Mouse (Mus musculus) gastrocnemius, adult 18-20 months (tissue): Measurements from ENCODE around the gene Cadm2. TPM values are rescaled to one million over a fixed set of nuclear protein-coding genes. Genes with fewer than 3 reads are reported as not detected.

Experiments
- DNase-seq: peaks from one replicate; pipeline ENCODE4 v3.0.0; 2021; ENCODE audit warnings: low spot score
- long read RNA-seq, 2 experiments: library from polyadenylated mRNA; stranded (forward); transcript quantifications; one replicate each; pipeline ENCODE4 v2.0.0; 2021
- total RNA-seq, 2 experiments: library from RNA; stranded (reverse); gene quantifications; 2 replicates each; pipeline ENCODE4 v1.2.3; 2021

The Cadm2 gene
- total RNA-seq = under 1 TPM; 0.66 to 0.96 TPM
- long read RNA-seq, experiment 1 = 0 reads
- long read RNA-seq, experiment 2 = 0 reads

DNA sequence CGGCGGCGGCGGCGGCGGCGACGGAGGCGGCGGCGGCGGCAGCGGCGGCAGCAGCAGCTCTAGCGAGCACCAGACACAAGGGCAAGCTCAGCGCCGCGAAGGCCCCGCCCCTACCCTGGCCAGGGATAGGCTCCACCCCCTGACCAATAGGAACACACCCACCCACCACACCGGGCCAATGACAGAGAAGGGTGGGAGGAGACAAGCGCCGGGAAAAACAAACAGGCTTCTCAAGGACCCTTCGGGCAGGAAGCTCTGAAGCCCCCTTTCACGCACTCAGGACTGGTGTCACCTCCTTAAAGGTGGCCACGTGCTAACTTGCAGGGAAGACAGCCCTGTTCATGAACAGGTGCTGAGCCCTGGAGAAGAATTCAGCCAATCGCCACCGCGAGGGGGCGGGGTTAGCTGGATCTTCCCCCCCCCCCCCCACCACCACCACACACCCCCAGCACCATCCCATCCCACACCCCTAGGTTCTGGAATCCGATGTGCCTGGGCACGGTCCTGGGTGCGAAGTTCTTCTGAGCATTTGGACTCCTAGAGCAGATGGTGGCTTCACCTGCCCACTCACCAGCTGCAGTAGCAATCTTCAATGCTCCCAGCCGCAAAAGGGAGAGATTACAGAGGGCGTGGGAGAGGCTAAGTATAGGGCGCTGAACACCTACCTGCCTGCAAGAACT is at the start of gene Cadm2:
TSS of gene Cadm2 (minus strand) at position 83 of the 680 bp plus-strand sequence.
- peak; percentile 87 for DNase-seq

DNA sequence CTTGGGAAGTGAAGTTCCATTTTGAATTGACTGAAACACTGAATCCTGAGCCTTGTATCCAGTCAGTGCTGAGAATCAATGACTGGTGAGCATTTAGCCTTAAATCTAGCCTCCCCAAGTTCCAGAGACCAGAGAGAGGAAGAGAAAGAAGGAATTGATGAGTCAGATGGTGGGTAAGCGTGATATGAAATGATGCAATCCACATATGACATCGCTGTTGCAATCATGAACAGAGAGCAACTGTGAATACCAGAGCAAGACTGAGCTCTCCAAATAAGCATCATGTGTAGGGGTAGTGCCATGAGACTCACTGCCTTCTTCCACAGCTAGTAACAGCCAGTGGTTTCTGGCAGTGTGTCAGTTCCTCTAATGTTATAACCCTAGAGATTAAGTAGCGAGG is 26.2 kb upstream of the Cadm2 start:
- DNase-seq = no peak

DNA sequence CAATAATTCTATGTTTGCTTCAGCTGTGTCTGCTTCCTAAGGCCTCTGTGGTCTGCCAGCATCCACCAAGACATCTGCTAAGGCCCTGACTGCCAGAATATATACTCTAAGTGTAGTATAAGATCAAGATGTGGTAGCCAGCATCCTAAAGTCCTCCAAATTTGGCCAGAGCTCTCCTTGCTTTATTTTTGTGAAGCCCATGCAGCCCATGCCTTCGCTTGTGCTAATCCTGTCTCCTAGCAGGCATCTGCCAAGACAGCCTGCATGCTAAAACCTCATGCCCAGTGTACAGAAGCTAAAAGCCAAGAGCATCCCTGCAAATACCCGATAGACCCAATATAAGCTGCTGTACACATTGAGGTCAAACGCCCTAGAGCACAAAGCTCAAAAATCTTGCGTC is 22.9 kb upstream of the Cadm2 start:
- no peak for DNase-seq

DNA sequence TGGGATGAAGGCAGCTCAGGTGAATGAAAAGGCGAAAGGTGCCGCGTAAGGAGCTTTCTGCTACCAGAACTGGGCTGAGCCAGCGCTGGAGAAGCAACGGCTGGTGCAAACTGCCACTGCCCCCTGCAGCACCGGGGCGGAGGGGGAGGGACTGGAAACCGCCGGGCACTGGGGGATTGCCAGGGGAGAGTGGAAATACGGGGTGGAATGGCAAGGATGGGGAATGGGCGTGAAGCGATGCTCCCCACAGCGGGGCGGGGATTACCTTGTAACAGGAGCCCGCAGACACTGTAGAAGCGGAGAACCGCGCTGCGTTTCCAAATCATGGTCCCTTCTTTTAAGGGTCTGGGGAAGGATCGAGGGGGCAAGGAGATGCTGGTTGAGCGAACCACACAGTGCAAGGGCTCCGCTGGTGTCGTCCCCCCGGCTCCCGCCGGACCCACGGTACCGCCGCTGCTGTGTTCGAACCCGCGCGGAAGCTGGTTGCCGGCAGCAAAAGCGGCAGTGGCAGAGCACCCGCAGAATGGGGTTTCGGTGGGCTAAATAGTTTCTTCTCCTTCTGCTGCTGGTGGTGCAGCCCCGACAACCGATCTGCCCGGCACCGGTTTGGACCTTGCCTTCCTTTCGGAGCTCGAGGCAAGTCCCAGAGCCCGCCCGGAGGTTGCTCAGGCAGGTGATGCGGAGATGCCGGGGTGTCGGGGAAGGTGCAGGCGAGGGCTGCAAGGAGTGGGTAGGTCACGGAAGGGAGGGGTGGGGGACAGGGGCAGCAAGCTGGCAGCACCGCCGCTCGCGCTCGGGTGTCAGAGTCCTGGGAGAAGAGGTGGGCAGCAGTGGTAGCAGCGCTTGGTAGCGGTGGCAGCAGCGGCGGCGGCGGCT is 564 bp downstream of the Cadm2 start:
- DNase-seq = peak; percentile 13

DNA sequence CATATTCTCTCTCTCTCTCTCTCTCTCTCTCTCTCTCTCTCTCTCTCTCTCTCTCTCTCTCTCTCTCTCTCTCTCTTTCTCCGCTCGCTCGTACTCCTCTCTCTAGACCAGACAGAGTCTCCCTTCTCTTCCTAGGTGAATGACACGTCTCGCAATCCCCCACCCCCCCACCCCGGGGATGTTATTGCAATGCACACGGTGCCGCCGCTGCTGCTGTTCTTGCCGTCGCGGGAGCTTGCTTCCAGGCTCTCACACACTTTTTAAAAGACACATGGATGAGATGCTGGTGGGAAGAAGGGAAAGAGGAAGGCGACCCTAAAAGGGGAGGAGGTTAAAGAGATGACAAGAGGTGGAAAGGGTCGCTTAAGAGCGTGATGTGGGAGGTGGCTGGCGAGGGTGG is 1.3 kb downstream of the Cadm2 start:
- no peak for DNase-seq

DNA sequence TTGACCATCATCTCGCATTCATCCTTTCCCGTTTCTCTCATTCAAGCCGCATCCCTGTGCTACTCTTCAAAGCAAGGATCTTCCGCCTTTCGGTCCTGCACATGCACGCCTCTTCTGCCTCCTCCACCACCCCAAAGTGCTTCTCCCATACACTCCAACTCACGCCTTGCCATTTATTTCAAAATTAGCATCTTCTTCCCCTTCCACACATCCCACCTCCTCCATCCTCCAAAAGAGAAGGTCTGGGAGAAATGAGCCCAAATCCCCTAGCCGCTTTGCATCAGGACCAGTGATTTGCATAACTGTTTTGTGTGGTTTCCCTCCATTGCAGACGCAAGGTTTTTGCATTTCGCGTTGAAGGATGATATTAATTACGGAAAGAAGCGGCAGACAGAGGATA is 1.9 kb downstream of the Cadm2 start:
- DNase-seq = no peak

DNA sequence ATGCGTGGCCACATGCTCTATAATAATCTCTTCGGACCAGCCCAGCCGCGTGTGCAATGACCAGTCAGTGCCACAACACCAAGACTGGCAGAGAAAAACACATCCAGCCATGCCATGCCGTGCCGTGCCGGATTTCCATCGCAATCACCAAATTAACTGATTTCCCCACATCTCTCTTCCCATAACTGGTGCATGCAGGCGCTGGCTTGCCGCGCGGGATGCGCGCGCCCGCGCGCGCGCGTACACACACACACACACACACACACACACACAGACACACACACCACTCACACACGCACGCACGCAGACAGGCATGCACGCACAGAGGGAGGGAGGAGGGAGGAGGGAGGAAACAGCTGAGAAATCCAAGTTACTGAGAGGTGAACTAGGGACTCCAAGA is 2.9 kb downstream of the Cadm2 start:
- no peak for DNase-seq

DNA sequence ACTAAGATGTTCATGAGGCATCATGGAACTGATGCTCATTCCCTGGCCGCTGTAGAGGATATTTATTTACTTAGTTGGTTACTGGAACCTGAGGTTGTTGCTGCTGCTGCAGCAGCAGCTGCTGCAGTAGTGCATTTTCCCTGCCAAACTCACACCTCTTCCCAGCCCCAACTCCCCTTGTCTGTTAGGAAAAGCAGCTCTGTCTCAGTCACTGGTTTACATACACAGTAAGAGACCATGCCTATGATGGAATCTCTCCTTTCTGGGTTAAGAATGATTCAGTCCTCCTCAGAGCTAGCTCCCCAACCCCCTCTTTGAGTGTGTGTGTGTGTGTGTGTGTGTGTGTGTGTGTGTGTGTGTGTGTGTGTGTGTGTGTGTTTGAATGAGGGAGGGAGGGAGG is 3.5 kb downstream of the Cadm2 start:
- no peak for DNase-seq

DNA sequence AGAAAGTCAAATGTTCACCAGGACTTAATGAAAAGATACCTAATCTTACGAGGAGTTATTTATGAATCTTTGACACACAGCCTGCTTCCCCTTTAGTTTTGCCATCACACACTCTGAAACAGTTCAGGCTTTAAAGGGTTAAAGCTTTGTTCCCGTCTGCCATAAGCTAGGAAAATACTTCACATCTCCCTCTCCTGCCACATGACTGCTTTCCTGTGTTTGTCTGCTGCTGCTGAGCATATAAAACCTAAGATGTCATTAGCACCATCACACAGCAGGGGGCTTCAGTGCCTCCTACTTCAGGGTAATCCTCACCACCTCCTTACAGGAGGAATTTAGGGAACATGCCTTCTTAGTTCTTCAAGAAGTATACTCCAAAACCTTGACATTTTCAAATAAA is 6.8 kb downstream of the Cadm2 start:
- no peak for DNase-seq

DNA sequence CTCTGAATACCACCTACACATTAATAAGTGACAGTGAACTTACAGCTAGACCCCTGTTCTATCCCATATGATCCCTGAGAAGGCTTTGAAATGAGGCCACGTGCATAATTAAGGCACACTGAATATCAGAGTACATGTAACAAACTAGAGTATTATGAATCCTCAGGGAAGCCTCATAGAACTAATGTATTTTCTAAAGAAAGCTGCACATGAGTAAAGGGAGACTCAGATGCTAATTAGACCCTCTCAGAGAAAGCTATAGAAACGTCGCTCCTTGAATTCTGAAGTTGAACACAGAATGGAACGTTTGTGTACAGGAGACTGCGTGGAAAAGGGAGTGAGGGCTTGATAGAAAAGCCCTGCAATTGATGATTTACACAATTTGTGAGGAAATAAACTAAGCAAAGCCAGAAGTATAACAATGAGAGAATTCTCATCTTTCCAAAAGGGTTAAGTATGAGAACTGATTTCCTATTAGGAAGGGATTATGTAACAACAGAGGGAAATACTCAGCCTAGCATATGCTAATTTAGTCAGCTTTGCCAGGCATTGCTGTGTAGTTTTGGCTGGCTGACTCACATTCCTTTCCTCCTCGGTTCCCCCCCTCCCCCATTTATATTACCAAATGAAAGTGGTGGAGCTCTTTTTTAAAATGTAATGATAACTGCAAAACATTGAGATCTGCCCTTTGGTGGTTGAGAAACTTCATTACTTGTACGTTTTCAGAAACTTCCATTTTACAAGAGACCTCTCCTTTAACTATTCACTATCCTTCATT is 9.6 kb downstream of the Cadm2 start:
- DNase-seq = no peak

DNA sequence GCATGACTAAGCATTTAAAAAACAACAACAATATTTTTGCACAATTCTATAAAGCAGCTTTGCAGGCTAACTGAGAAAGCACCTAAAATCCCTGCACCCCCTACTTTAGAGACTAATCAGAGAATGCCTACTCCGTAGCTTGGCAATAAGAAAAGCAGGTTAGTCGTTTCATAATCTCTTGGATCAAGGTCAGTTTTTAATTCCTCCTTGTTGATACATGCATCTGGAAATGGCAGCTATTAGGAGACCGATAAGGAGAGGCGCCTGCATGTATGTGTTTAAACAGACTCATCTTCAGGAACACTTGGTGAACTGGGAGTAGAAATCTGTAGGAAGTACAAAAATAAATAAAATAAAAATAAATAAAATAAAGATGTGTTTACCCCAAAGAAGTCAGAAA is 11.6 kb downstream of the Cadm2 start:
- no peak for DNase-seq

DNA sequence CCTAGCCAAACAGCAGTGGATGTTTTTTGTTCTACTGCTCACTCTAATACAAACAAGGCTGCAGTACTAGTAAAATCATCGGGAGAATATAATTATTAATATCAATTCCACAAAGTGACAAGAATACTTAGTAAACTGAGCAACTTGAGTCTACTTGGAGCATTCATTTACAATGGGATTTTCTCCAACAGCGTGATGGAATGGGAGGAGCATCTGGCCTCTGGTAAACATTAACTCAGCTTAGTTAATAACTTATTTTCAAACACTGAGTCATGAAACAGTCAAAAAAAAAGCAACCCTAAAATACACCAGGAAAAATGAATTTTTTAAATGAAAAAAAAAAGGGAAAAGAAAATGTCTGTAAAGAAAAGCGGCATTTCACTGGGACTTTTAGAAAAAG is 12.2 kb downstream of the Cadm2 start:
- DNase-seq = no peak

DNA sequence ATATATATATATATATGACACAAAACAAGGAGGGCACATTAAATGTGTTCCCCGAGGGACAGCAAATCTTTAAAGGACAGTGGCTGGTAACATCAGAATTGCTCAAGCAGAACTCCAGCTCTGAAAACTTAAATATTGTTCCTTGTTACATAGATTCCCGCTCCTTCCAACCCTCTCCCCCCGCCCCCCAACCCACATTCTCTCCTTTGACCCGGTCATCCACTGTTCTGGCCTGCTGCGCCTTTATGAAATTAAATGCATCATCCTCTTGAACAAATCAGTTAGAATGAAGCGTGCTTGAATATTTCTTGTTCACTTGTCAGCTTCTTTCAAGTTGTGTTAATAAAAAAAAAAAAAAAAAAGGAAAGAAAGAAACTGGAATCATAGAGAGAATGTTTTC is 15.0 kb downstream of the Cadm2 start:
- DNase-seq = no peak

DNA sequence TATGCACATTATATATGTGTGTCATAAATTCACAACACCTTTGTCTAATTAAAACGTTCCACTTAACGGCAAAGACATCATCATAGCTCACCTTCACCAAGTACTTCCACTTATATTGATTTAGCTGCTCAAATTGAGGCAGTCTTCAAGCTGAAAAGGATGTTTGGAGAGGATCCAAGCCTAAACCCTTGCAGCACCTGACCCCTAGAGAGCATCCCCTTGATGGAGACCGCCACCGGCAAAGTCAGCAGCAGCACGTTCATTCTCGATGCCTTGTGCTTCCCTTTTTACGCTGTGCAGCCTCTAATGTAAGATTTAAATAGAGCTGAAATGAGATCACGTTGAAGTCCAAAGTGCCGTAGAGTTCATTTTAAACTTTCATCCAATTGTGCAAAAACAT is 20.7 kb downstream of the Cadm2 start:
- DNase-seq = no peak

DNA sequence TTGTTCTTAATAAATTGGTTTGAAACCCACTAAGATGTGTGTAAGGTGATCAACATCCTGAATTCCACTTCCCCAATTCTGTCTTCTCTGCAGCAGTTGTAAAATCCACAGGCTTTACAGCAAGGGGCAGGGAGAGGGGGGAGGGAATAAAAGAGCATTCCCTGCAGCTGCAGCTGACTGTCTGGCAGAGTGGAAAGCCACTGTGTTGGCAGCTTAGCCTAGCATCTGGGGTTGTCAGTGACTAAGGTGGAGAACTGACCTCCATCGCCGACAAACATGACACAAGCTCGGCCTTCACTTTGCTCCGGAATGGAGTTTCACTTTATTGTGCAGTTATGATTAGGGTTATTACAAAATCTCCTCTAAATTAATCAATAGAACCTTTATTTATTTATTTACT is 21.9 kb downstream of the Cadm2 start:
- DNase-seq = no peak

DNA sequence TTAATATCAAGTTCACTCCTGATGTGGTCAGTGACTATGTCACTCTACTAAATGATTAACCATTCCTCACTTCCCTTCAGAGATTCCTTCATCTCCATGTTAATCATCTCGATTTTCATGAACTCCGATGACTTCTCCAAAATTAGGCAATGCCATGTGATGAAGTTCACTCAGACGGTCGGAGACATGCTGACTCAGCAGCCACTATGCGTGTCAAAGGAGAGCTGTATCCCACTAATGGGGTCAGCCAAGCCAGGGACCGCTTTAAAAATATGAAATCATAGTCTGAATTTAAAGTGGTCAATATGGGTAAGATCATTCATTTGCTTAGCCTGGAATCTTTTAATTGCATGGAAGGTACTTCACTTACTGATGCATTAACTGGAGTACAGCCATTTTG is 29.7 kb downstream of the Cadm2 start:
- DNase-seq = no peak

DNA sequence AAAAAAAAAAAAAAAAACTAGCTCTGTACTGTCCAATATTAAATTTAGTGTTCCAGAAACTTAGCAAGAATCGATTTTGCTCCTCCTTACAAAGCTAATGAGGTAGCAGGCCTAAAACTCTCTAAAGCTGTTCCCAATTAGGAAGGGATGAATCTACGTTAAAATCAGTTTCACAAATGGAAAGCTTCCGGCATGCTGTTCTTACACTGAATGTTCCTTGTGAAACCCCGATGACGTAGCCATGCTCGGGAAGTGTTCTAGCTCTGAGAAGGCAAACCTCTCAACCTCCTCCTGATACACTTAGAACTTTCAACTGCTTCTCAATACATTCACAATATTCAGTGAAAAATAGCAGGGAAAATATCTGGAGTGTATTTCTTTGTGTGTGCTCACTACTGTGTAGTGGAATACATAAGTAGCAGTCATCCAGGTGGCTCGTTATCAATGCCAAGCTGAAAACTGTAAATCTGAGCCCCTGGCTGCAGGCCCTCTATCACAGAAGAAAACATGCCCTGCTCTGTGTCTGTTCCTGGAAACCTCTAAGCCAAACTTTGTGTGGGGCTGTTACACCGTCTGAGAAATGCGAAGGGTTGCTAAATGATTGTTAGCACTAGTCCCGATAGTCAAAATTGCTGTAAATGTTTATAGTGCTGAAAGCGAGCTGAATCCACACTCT is 41.7 kb downstream of the Cadm2 start:
- no peak for DNase-seq

DNA sequence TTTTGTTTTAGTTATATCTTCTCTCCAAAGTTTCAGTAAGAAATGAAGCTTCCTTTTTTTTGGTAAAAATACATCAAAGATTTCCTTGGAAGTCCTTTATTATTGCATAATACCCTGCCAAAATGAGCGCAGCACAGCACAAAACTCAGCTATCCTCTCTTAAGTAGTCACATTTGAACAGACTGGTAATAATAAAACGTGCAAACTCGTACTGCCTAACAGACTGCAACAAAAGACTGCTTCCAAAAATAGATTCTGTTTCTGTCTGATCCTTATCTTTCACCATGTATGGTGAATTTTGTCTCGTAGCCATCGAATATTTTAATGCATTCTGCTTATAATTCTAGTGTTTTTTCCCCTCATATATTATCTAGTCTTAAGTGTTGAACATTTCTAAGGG is 45.2 kb downstream of the Cadm2 start:
- DNase-seq = no peak

DNA sequence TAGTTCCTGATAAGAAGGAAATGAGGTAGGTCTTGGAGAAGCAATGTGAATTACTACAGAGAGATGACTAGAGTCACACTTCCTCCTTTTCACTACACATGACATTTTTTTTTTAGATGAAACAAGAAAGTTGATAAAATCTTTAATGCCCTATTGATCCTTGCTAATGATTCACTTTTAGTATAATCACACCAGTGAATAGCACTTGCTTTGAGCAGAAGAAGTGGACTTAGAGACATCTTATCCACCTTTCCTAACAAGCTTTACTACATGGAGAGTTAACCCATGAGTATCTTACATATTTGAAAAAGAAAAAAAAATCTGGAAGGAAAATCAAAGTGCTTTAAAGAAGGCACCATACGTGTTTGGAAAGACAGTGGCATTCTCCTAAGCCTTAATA is 93.7 kb downstream of the Cadm2 start:
- DNase-seq = no peak

DNA sequence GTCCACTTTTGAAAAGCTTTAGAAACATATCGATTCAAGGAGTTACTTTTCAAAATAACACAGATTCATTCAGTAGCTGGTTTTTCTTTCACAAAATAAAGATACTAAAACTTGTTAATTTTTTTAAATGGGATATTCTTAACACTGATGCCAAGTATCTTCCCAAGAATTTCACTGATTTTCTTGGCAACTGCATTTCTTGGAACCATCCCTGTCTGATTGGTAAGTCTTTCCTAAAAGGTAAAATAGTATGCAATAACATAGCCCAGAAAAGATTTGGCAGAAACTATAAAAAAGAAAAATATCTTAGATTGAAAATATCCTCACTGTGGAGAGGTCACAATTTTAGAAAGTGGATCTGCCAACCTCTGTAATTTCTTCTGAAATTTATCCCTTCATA is 95.8 kb downstream of the Cadm2 start:
- no peak for DNase-seq

DNA sequence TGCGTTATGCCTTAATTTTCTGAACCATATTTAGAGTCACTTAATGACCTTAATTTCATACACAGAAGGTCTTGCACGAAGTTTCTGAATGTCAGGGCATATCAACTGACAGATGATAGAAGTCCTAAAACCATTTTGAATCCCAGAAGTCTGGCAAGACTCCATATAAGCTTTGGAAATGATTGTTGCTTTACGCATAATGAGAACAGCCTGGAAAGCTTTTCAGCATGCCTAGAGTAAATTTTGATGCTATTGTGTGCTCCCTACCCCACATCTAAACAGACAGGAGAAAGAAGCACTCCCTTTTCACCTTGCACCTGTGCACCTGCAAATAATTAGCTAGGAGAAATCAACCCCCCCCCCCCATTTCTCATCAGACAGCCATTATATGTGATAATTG is 102.4 kb downstream of the Cadm2 start:
- DNase-seq = no peak

DNA sequence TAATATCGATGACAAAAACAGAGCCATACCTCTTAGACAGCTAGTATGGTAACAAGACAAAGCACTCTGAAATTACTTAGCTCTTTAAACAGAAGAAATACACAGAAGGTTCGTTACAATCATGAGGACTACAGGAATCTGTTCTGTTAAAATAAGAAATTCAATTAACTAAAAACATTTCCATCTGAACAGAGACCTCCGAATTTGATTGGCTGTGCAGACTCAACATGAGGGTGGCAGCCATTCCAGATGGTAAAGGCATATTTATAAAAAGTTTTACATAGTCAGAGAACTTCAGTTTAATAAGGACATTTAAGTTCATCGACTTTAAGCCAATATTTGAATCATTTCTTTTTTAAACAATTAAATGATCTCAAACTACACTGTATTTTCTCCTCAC is 105.2 kb downstream of the Cadm2 start:
- DNase-seq = no peak
